Mouse (Mus musculus): Measurements from ENCODE around the gene Vps25.

DNA sequence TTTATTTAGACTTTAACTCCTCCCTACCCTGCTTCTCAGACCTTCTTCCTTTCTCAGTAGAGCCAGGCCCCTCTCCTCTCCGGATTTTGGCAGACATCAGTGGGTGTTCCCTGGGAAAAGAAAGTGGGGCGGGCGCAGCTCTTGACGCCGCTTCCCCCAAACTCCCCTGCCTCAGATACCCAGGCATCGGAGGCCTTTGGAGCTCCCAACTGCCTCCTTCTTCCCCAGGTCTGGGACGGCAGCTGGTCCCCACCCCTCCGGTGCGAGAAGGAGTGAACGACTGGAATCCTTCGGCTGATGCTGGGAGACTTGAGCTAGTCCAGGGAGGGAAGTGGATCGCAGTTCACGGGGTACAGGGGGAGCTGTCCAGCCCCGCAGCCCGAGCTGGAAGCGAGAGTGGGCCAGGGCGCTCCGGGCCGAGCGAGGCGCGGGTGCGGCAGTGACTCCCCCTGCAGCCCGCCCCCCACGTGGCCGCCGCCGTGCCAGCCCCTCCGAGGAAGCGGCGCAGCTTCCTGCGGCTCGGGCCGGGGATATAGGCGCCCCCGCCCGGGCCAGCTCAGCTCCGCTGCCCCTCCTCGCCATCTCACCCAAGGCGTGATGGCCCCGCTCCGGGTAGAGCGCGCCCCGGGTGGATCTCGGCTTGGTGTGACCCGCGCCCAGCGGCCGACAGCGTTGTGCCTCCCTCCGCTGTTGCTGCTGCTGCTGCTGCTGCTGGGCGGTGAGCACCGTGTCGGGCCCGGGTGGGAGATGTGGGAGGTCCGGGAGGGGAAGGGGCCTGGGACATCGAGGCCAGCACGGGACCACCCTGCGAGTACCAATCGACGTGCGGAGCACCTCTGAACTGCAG lies 7.4 kb upstream of the Vps25 start, which contains the start of gene Ramp2:
- TF ChIP-seq CTCF (IDR thresholded peaks at IDR 0.05; ENCODE audit: low read depth, low read length) (no peak), TAL1 (conservative IDR thresholded peaks at IDR 0.05; ENCODE audit: low read depth, low read length) (no peak), GATA2 (IDR thresholded peaks at IDR 0.05; ENCODE audit: borderline replicate concordance, low read depth, low read length) (no peak)
